ENCODE assay signal across 19 mouse cellular contexts in the genomic region with DNA sequence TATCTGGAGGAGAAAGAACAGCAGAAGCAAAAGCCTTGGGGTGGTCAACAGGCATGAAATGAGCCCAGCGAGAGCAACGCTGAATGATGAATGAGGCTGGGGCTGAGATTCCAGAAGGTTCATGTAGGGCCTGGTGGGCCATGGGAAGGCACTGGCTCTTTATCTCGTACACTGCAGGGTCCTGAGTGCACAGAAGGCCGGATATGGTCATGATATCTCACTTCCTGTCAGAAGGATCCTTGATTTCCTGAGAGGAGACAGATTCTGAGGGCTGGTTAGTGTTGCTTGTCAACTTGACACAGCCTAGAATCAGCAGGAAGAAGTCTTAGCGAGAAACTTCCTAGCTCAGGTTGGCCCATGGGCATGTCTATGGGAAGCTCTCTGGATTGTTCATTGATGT.
A peak's percentile ranks its signal among the peaks of the same experiment; 100 is the strongest.
DNase-seq lines count a peak whose midpoint lies in the region; ATAC-seq and TF ChIP-seq lines count a peak whose summit lies in the region.
"Had no signal": no experiment of that assay in that cellular context is flagged by ENCODE, and none has a peak within 500 bp of the region (broad histone marks: within the 10 kb centered on the region; RNA-seq: fewer than 3 reads in every experiment).

No protein-coding gene starts in this region.

- no peaks in the 10 kb centered on the region for H3K36me3 ChIP-seq in MEL (ENCODE audit: control insufficient read depth in 1 of 2, insufficient read depth in 2 of 2, low read length in 2 of 2)
- H3K36me3 ChIP-seq in liver, embryonic 12.5 days: peaks cover 22% of the 10 kb centered on the region
- H3K36me3 ChIP-seq in liver, postnatal 0 days (replicated peaks; ENCODE audit: insufficient read depth, low read length): peaks cover 25% of the 10 kb centered on the region
- no peaks in the 10 kb centered on the region for H3K36me3 ChIP-seq in midbrain, embryonic 14.5 days (ENCODE audit: control insufficient read depth, insufficient read depth, low read length)
- H3K36me3 ChIP-seq: embryonic facial prominence, embryonic 13.5 days; hindbrain, embryonic 10.5 days; intestine, embryonic 15.5 days had no signal

- no peak overlapping the region for H3K27ac ChIP-seq in MEL (ENCODE audit: control insufficient read depth, low read depth, low read length)
- no peak overlapping the region for H3K27ac ChIP-seq in liver, embryonic 12.5 days
- H3K27ac ChIP-seq in liver, postnatal 0 days (ENCODE audit: low read depth): no peak overlapping the region
- no peak overlapping the region for H3K27ac ChIP-seq in midbrain, embryonic 14.5 days (replicated peaks; ENCODE audit: low read depth, low read length)
- H3K27ac ChIP-seq: embryonic facial prominence, embryonic 13.5 days; forebrain, embryonic 13.5 days; hindbrain, embryonic 10.5 days; hindbrain, embryonic 14.5 days; intestine, embryonic 15.5 days had no signal

- no peak overlapping the region for H3K9ac ChIP-seq in MEL (ENCODE audit: control insufficient read depth, low read depth, low read length, poor library complexity, severe bottlenecking)
- no peak overlapping the region for H3K9ac ChIP-seq in liver, embryonic 12.5 days
- H3K9ac ChIP-seq in liver, postnatal 0 days (replicated peaks): no peak overlapping the region
- no peak overlapping the region for H3K9ac ChIP-seq in midbrain, embryonic 14.5 days (replicated peaks; ENCODE audit: low read length)
- H3K9ac ChIP-seq: embryonic facial prominence, embryonic 13.5 days; forebrain, embryonic 13.5 days; forebrain, postnatal 0 days; hindbrain, embryonic 14.5 days; intestine, embryonic 15.5 days had no signal

- peak; percentile 81 for DNase-seq in 416B (ENCODE audit: low read depth)
- peak; percentile 24 for DNase-seq in MEL (ENCODE audit: low read depth, low spot score)
- no peak for DNase-seq in liver, postnatal 0 days
- no peak for DNase-seq in adrenal gland, adult (ENCODE audit: inconsistent age in 2 of 2, low spot score in 1 of 2)
- no peak for DNase-seq in midbrain, embryonic 14.5 days
- DNase-seq in lung, postnatal 4 days: no peak
- DNase-seq: adrenal gland, postnatal 10 days; cerebellum, adult 11 months; cerebellum, adult 8-10 months; cerebellum, postnatal 14 days; forebrain, postnatal 0 days; gastrocnemius, postnatal 14 days had no signal

- 11% methylated on average over 5 of the region's 5 CpGs for WGBS in liver, embryonic 12.5 days (ENCODE audit: insufficient replicate concordance)
- 41% methylated on average over 5 of the region's 5 CpGs for WGBS in liver, postnatal 0 days (ENCODE audit: insufficient replicate concordance)
- 86% methylated on average over 5 of the region's 5 CpGs for WGBS in midbrain, embryonic 14.5 days

- TF ChIP-seq EP300 in MEL (IDR thresholded peaks at IDR 0.05; ENCODE audit: low read depth in 1 of 2, low read length in 2 of 2): peak in 1 of 2 experiments; percentile 45; a peak in 2 of 4 replicates
- TF ChIP-seq EP300 in liver, postnatal 0 days (IDR thresholded peaks at IDR 0.05; ENCODE audit: low read depth): peak; percentile 27; the same call in 1 of the 2 replicates

- no peaks in the 10 kb centered on the region for H3K79me2 ChIP-seq in MEL (ENCODE audit: control insufficient read depth, insufficient read depth, low read length, poor library complexity)

- ATAC-seq in liver, embryonic 12.5 days: peak; percentile 57
- 0 out of 2 replicates have a peak, but pooled peaks have one; percentile 13 for ATAC-seq in liver, postnatal 0 days
- no peak for ATAC-seq in midbrain, embryonic 14.5 days (ENCODE audit: low FRiP score, low TSS enrichment)
- ATAC-seq: forebrain, embryonic 13.5 days; forebrain, postnatal 0 days; intestine, embryonic 15.5 days had no signal

- no peak overlapping the region for H3K4me2 ChIP-seq in liver, embryonic 12.5 days
- no peak overlapping the region for H3K4me2 ChIP-seq in liver, postnatal 0 days (ENCODE audit: low read depth, low read length)
- no peak overlapping the region for H3K4me2 ChIP-seq in midbrain, embryonic 14.5 days (ENCODE audit: low read length)
- H3K4me2 ChIP-seq: embryonic facial prominence, embryonic 13.5 days; forebrain, embryonic 13.5 days; hindbrain, embryonic 14.5 days; intestine, embryonic 15.5 days had no signal

- H3K4me1 ChIP-seq in MEL (ENCODE audit: control insufficient read depth in 1 of 2, insufficient read depth in 2 of 2, low read length in 2 of 2): no peaks in the 10 kb centered on the region
- no peaks in the 10 kb centered on the region for H3K4me1 ChIP-seq in liver, embryonic 12.5 days
- H3K4me1 ChIP-seq in liver, postnatal 0 days (ENCODE audit: insufficient read depth): no peaks in the 10 kb centered on the region
- no peaks in the 10 kb centered on the region for H3K4me1 ChIP-seq in midbrain, embryonic 14.5 days (ENCODE audit: control insufficient read depth, insufficient read depth, low read length)
- H3K4me1 ChIP-seq: embryonic facial prominence, embryonic 13.5 days; forebrain, embryonic 13.5 days; hindbrain, embryonic 10.5 days; intestine, embryonic 15.5 days had no signal

- H3K9me3 ChIP-seq in MEL (replicated peaks; ENCODE audit: insufficient read depth, low read length): no peaks in the 10 kb centered on the region
- no peaks in the 10 kb centered on the region for H3K9me3 ChIP-seq in liver, embryonic 12.5 days (replicated peaks)
- no peaks in the 10 kb centered on the region for H3K9me3 ChIP-seq in liver, postnatal 0 days (ENCODE audit: low read length)
- H3K9me3 ChIP-seq in midbrain, embryonic 14.5 days (ENCODE audit: control insufficient read depth, low read length): no peaks in the 10 kb centered on the region
- H3K9me3 ChIP-seq: embryonic facial prominence, embryonic 13.5 days; forebrain, embryonic 13.5 days; hindbrain, embryonic 10.5 days; intestine, embryonic 15.5 days had no signal

- no peak for TF ChIP-seq RAD21 in MEL (IDR thresholded peaks at IDR 0.05; ENCODE audit: low read depth, low read length)

- TF ChIP-seq CTCF in MEL (IDR thresholded peaks at IDR 0.05 in 2 of 3, conservative IDR thresholded peaks at IDR 0.05 in 1 of 3; ENCODE audit: control insufficient read depth in 1 of 3, insufficient read depth in 1 of 3, low read depth in 2 of 3, low read length in 3 of 3, poor library complexity in 1 of 3, severe bottlenecking in 1 of 3): no peak
- TF ChIP-seq CTCF in liver, postnatal 0 days (IDR thresholded peaks at IDR 0.05; ENCODE audit: low read depth): no peak

- TF ChIP-seq POLR2A in MEL (IDR thresholded peaks at IDR 0.05; ENCODE audit: control insufficient read depth in 1 of 2, insufficient read depth in 1 of 2, low read depth in 1 of 2, low read length in 2 of 2, poor library complexity in 1 of 2): no peak

- H3K4me3 ChIP-seq in MEL (ENCODE audit: control insufficient read depth in 1 of 2, insufficient read depth in 1 of 2, low read depth in 2 of 2, low read length in 2 of 2): no peak overlapping the region
- no peak overlapping the region for H3K4me3 ChIP-seq in liver, embryonic 12.5 days
- H3K4me3 ChIP-seq in liver, postnatal 0 days (ENCODE audit: low read depth, low read length): no peak overlapping the region
- H3K4me3 ChIP-seq in midbrain, embryonic 14.5 days (replicated peaks; ENCODE audit: low read depth, low read length): no peak overlapping the region
- H3K4me3 ChIP-seq: embryonic facial prominence, embryonic 13.5 days; forebrain, embryonic 13.5 days; hindbrain, embryonic 10.5 days; intestine, embryonic 15.5 days had no signal

- no peaks in the 10 kb centered on the region for H3K27me3 ChIP-seq in MEL (ENCODE audit: control insufficient read depth in 1 of 2, insufficient read depth in 2 of 2, low read length in 2 of 2)
- no peaks in the 10 kb centered on the region for H3K27me3 ChIP-seq in liver, embryonic 12.5 days (replicated peaks)
- H3K27me3 ChIP-seq in liver, postnatal 0 days (ENCODE audit: insufficient read depth, low read length): no peaks in the 10 kb centered on the region
- H3K27me3 ChIP-seq in midbrain, embryonic 14.5 days (ENCODE audit: control insufficient read depth, insufficient read depth, low read length): no peaks in the 10 kb centered on the region
- H3K27me3 ChIP-seq: CH12.LX; embryonic facial prominence, embryonic 13.5 days; forebrain, embryonic 13.5 days; intestine, embryonic 15.5 days had no signal

TF ChIP-seq in MEL, 35 proteins besides CTCF, POLR2A, EP300 and RAD21:
- TF ChIP-seq ZNF384 (IDR thresholded peaks at IDR 0.05; ENCODE audit: low read depth, low read length) (no peak), TCF12 (IDR thresholded peaks at IDR 0.05; ENCODE audit: low read depth, low read length) (0 out of 2 replicates have a peak, but pooled peaks have one; percentile 51), TAL1 (IDR thresholded peaks at IDR 0.05; ENCODE audit: low read length) (peak; percentile 59), MYC (IDR thresholded peaks at IDR 0.05; ENCODE audit: low read depth, low read length) (no peak), GATA1 (IDR thresholded peaks at IDR 0.05; ENCODE audit: low read depth, low read length) (0 out of 2 replicates have a peak, but pooled peaks have one; percentile 12), MXI1 (IDR thresholded peaks at IDR 0.05; ENCODE audit: low read depth, low read length) (no peak), CHD1 (IDR thresholded peaks at IDR 0.05; ENCODE audit: low read depth, low read length) (no peak)

Comparison
In these comparisons a context has a peak if more than half of its experiments do, and no peak if none do; other contexts are left out.
1. DNase-seq: peak in 416B (single experiment) and MEL (single experiment); none in liver, postnatal 0 days (single experiment), adrenal gland, adult (0 of 2), midbrain, embryonic 14.5 days (single experiment) and lung, postnatal 4 days (0 of 2).